Mouse (Mus musculus) brain, embryonic 14.5 days (tissue): ENCODE measurements around the gene 1700057G04Rik.

Source experiments
- CTCF ChIP-seq: fragments of 200-500 bp; IDR thresholded peaks from 2 replicates; pipeline ENCODE4 v1.5.1; 2012; ENCODE audit warnings: inconsistent platforms, mild to moderate bottlenecking, moderate library complexity, borderline replicate concordance; ENCODE audit not compliant: insufficient read depth, insufficient read length; ENCODE audit errors: extremely low read depth
- POLR2A ChIP-seq: fragments of 200-500 bp; IDR thresholded peaks from 2 replicates; pipeline ENCODE4 v1.6.1; 2012; ENCODE audit warnings: mild to moderate bottlenecking, inconsistent platforms, borderline replicate concordance; ENCODE audit not compliant: poor library complexity, insufficient read depth, insufficient read length, severe bottlenecking; ENCODE audit errors: extremely low read depth

DNA sequence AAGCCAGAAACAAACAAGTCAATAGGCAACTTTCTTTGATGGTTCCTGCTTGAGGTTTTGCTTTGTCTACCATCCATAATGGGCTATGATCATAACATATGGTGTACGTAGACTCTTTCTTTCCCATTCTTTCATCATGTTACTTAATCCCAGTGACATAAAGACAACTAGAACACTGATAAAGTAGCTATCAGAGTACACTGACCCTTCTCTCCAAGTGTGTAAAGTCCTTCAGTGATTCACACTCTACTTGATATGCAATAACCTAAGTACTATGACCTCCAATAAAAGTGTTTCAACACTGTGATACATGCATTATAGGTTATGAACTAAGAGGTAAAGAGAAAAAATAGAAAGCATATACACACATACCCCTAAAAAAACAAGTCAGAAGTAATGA is 27.9 kb downstream of the 1700057G04Rik start:
- TF ChIP-seq POLR2A, result no peak
- TF ChIP-seq CTCF, result no peak
